Mouse (Mus musculus) lung, embryonic 15.5 days (tissue): ENCODE measurements around the gene Prkcsh. TPM values are rescaled to one million over a fixed set of nuclear protein-coding genes. Genes with fewer than 3 reads are reported as not detected.

Experiments used
- ATAC-seq: fragments of 200-750 bp; cut with Nextera tagmentation; 2 replicates; pipeline ENCODE4 v1.8.0; 2017; ENCODE audit warnings: moderate number of reproducible peaks, borderline replicate concordance; ENCODE audit not compliant: low FRiP score, low TSS enrichment; ENCODE audit errors: extremely low read depth
- H3K27ac ChIP-seq: fragments of 300-500 bp; sonication (generic); 2 replicates; pipeline ENCODE4 v1.5.1; 2015; ENCODE audit warnings: moderate library complexity, mild to moderate bottlenecking, inconsistent platforms
- H3K27me3 ChIP-seq: fragments of 300-500 bp; sonication (generic); 2 replicates; pipeline ENCODE4 v1.6.1; 2015; ENCODE audit warnings: inconsistent platforms
- H3K36me3 ChIP-seq: fragments of 300-500 bp; sonication (generic); 2 replicates; pipeline ENCODE4 v1.6.1; 2015; ENCODE audit warnings: inconsistent platforms
- H3K4me1 ChIP-seq: fragments of 300-500 bp; sonication (generic); 2 replicates; pipeline ENCODE4 v1.6.1; 2015; ENCODE audit warnings: inconsistent platforms
- H3K4me2 ChIP-seq: fragments of 300-500 bp; sonication (generic); 2 replicates; pipeline ENCODE4 v1.6.1; 2015; ENCODE audit warnings: inconsistent platforms, mild to moderate bottlenecking, moderate library complexity
- H3K4me3 ChIP-seq: fragments of 300-500 bp; sonication (generic); 2 replicates; pipeline ENCODE4 v1.5.1; 2015; ENCODE audit warnings: mild to moderate bottlenecking, inconsistent platforms
- H3K9ac ChIP-seq: fragments of 300-500 bp; sonication (generic); 2 replicates; pipeline ENCODE4 v1.6.1; 2015; ENCODE audit warnings: inconsistent platforms
- H3K9me3 ChIP-seq: fragments of 300-500 bp; sonication (generic); 2 replicates; pipeline ENCODE4 v1.6.1; 2016; ENCODE audit warnings: inconsistent platforms
- WGBS: fragments of 180-500 bp; shearing (Covaris S2); methylation state at CpG from one replicate; pipeline ENCODE4 v1.1.7; 2015; 5-methylcytosine and 5-hydroxymethylcytosine counted together
- polyA plus RNA-seq: library from polyadenylated mRNA; unstranded; fragments of >200 nt; fragmentation: Nextera tagmentation; extraction: Ambion mirVana; gene quantifications from 2 replicates; pipeline ENCODE4 v1.2.1, GENCODE M21; 2015

Gene Prkcsh
- polyA plus RNA-seq, 1 experiment from 2014 or later = 137 TPM

DNA sequence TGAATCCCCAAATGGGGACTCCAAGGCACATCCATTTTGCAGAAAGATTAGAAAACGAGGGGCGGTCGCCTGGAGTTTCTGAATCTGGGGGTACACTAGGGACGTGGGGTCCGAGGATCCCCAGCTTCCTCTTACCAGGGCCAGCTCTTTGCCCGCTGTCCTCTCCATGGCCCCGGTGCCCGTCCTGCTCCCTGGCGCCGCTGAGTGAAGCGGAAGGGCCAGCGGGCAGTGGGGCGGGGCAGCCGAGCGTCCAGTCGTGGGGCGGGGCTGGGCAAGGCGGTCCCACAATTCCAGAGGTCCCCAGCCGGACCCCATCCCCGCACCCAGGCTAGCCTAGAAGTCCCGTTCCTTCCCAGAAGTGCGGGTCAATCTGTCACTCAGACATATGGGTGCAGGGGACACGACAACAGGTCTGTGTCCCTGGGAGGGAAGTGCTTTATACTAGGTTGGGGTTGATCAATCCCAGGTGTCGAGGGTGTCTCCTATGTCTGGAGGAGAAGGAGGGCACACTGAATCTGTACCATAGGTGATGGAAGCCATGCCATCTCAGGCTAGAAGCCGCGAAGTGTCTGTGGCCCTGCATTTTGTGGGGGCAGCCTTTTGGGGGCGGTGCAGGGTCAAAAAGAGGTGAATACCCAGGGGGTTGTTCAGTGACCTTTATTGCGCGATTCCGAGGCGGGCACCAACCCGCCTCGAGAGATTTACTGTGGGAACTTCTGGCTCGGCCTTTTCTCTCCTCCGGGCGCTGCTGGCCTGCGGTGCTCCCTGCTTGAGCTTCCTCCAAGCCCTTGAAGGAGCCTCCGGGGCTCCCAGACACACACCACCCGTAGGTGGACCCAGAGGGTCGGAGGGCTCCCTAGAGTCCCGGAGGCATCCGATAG lies 13.1 kb upstream of the Prkcsh start, which contains the start of gene Rgl3:
TSS of gene Rgl3 (minus strand) at position 217 of the 881 bp plus-strand sequence.
- H3K4me3 ChIP-seq = peak within 1 kb of the TSS; percentile 51
- peak within 1 kb of the TSS; percentile 50 for H3K9ac ChIP-seq
- H3K9me3 ChIP-seq = no peaks in the 10 kb centered on the region
- ATAC-seq = peak; percentile 53; the same call in 1 of the 2 replicates
- no peaks in the 10 kb centered on the region for H3K36me3 ChIP-seq
- H3K27ac ChIP-seq = no peak within 1 kb of the TSS
- WGBS = under 1% methylated on average over 42 of the region's 42 CpGs
- peaks cover 70% of the 10 kb centered on the region for H3K27me3 ChIP-seq
- peaks cover 22% of the 10 kb centered on the region for H3K4me1 ChIP-seq
- peak within 1 kb of the TSS; percentile 92 for H3K4me2 ChIP-seq

DNA sequence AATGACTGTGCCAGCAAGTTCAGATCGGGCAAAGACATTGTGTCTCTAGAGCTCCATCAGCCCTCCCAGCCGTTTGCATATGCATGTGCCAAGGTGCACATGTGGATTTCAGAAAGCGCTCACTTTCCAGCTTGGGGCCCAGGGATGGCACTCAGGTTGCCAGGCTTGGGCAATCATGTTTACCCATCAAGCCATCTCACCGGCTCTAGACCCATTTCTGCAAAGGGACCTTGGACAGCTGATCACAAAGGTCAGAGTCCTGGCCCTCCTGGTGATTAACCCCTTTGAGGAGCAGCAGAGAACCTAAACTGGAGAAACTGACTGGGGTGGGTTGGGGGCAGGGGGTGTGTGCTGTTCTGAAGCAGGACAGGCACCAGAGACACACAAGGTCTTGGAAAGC lies 10.4 kb upstream of the Prkcsh start:
- H3K9me3 ChIP-seq = no peaks in the 10 kb centered on the region
- 63% methylated on average over 4 of the region's 4 CpGs for WGBS
- ATAC-seq = no peak
- H3K36me3 ChIP-seq = no peaks in the 10 kb centered on the region
- H3K9ac ChIP-seq = no peak overlapping the region
- peaks cover 53% of the 10 kb centered on the region for H3K27me3 ChIP-seq
- peaks cover 22% of the 10 kb centered on the region for H3K4me1 ChIP-seq
- H3K27ac ChIP-seq = no peak overlapping the region
- H3K4me3 ChIP-seq = no peak overlapping the region
- no peak overlapping the region for H3K4me2 ChIP-seq

- Histone ChIP-seq H3K27ac (no peak overlapping the region), H3K4me1 (no peaks in the 10 kb centered on the region), H3K27me3 (peaks cover 12% of the 10 kb centered on the region), H3K9me3 (no peaks in the 10 kb centered on the region), H3K9ac (no peak overlapping the region), H3K36me3 (no peaks in the 10 kb centered on the region), H3K4me3 (no peak overlapping the region), H3K4me2 (no peak overlapping the region)
- 75% methylated on average over 3 of the region's 3 CpGs for WGBS
- ATAC-seq = no peak
These were observed 6.3 kb upstream of the Prkcsh start for GRCm38 (mm10) chr9:21996178-21996867.

GRCm38 (mm10) chr9:22000296-22000695 lies 2.3 kb upstream of the Prkcsh start:
- Histone ChIP-seq H3K9me3 (no peaks in the 10 kb centered on the region), H3K27ac (no peak overlapping the region), H3K4me1 (peaks cover 25% of the 10 kb centered on the region), H3K4me2 (no peak overlapping the region), H3K36me3 (peaks cover 14% of the 10 kb centered on the region), H3K27me3 (no peaks in the 10 kb centered on the region), H3K9ac (no peak overlapping the region), H3K4me3 (no peak overlapping the region)
- 86% methylated on average over 6 of the region's 6 CpGs for WGBS
- ATAC-seq = no peak

DNA sequence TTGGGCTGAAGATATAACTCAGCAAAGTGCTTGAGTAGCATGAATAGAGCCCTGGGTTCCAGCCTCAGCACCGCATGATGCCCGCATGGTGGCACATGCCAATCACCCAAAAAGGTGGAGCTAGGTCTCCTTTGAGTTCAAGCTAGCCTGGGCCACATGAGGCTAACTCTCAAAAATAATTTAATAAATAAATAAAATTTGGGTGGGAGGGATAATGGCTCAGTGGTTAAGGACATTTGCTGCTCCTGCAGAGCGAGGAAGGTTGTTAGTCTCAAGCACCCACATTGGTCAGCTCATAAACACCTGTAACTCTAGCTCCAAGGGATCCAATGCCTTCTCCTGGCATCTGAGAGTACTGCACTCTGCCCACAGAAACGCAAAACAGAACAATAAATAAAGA lies 973 bp upstream of the Prkcsh start:
- H3K36me3 ChIP-seq = peaks cover 27% of the 10 kb centered on the region
- no peaks in the 10 kb centered on the region for H3K9me3 ChIP-seq
- ATAC-seq = no peak
- H3K4me2 ChIP-seq = peak overlapping the region; percentile 50; the same call in 1 of the 2 replicates
- H3K27me3 ChIP-seq = no peaks in the 10 kb centered on the region
- WGBS = 80% methylated on average over 4 of the region's 4 CpGs
- no peak overlapping the region for H3K4me3 ChIP-seq
- H3K4me1 ChIP-seq = peaks cover 31% of the 10 kb centered on the region
- H3K9ac ChIP-seq = no peak overlapping the region
- no peak overlapping the region for H3K27ac ChIP-seq

DNA sequence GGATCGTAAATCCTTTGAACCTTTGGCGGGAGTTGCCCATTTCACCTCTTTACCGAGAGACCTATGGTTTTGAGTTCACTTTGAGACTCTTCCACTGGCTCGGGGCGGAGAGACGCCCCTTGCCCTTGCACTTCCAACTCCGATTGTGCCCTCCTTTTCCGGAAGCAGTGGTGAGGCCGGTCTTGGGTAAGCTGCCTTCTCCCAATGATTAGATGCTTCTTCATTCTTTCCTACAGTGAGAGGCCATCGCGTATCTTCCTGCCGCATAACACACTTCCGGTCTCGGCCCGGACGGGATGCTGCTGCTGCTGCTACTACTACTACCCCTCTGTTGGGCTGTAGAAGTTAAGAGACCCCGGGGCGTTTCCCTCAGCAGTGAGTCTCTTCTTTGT lies 553 bp downstream of the Prkcsh start:
- H3K9ac ChIP-seq = peak overlapping the region; percentile 52
- ATAC-seq = no peak
- H3K36me3 ChIP-seq = peaks cover 43% of the 10 kb centered on the region
- 2% methylated on average over 18 of the region's 18 CpGs for WGBS
- no peaks in the 10 kb centered on the region for H3K27me3 ChIP-seq
- peaks cover 31% of the 10 kb centered on the region for H3K4me1 ChIP-seq
- peak overlapping the region; percentile 87 for H3K4me2 ChIP-seq
- no peaks in the 10 kb centered on the region for H3K9me3 ChIP-seq
- peak overlapping the region; percentile 64 for H3K4me3 ChIP-seq
- peak overlapping the region; percentile 39 for H3K27ac ChIP-seq

DNA sequence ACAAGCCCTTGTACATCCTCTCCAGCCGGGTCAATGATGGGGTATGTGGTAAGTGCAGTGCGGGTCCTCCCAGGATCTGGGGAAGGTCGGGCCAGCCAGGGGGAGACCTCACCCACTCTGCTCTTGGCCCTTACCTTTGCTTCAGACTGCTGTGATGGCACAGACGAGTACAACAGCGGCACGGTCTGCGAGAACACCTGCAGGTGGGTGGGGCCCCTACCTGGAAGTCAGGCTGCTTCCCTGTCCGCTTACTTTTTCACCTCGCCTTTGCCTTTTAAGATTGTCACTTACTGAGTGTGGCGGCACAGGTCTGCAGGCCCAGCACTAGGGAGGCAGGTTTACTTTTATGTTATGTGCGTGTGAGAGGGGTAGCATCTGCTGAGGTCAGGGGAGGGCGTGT lies 1.9 kb downstream of the Prkcsh start:
- 91% methylated on average over 12 of the region's 12 CpGs for WGBS
- Histone ChIP-seq H3K27ac (no peak overlapping the region), H3K4me2 (no peak overlapping the region), H3K9ac (no peak overlapping the region), H3K27me3 (no peaks in the 10 kb centered on the region), H3K4me1 (peaks cover 31% of the 10 kb centered on the region), H3K9me3 (no peaks in the 10 kb centered on the region), H3K36me3 (peaks cover 56% of the 10 kb centered on the region), H3K4me3 (no peak overlapping the region)
- no peak for ATAC-seq

DNA sequence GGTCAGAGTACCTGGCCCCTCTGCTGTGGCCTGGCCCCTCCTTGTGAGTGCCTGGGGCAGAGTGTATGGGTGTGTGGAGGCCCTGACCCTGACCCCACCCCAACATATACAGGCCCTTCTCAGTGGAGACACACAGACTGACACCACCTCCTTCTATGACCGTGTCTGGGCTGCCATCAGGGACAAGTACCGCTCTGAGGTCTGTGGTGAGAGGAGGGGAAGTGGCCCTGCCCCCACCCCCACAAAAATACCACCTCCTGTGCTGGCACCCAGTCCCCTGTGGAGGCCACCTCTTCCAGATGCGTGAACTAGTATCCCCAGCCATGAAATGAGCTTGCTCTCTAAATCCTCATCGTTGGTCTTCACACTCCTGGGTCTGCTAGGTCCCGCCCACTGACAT lies 8.4 kb downstream of the Prkcsh start:
- no peak for ATAC-seq
- H3K9me3 ChIP-seq = no peaks in the 10 kb centered on the region
- 87% methylated on average over 5 of the region's 5 CpGs for WGBS

GRCm38 (mm10) chr9:22012731-22013130 lies 10.1 kb downstream of the Prkcsh start:
- Histone ChIP-seq H3K4me2 (no peak overlapping the region), H3K4me3 (no peak overlapping the region), H3K27ac (no peak overlapping the region), H3K27me3 (no peaks in the 10 kb centered on the region), H3K9ac (no peak overlapping the region), H3K36me3 (peaks cover 69% of the 10 kb centered on the region), H3K9me3 (no peaks in the 10 kb centered on the region), H3K4me1 (no peaks in the 10 kb centered on the region)
- 91% methylated on average over 13 of the region's 13 CpGs for WGBS
- ATAC-seq = no peak

More for the DNA sequence above, 8.4 kb downstream of the Prkcsh start:
- H3K9ac ChIP-seq = no peak overlapping the region
- no peak overlapping the region for H3K4me2 ChIP-seq
- H3K27ac ChIP-seq = no peak overlapping the region
- H3K4me1 ChIP-seq = 0 out of 2 replicates have a peak, but pooled peaks cover 1% of the 10 kb centered on the region
- H3K36me3 ChIP-seq = peaks cover 85% of the 10 kb centered on the region
- no peak overlapping the region for H3K4me3 ChIP-seq
- H3K27me3 ChIP-seq = no peaks in the 10 kb centered on the region

GRCm38 (mm10) chr9:22016245-22016644 lies 13.6 kb downstream of the Prkcsh start:
- Histone ChIP-seq H3K9ac (no peak overlapping the region), H3K9me3 (no peaks in the 10 kb centered on the region), H3K4me3 (no peak overlapping the region), H3K27ac (no peak overlapping the region), H3K4me2 (no peak overlapping the region), H3K4me1 (no peaks in the 10 kb centered on the region), H3K36me3 (peaks cover 34% of the 10 kb centered on the region), H3K27me3 (no peaks in the 10 kb centered on the region)
- 65% methylated on average over 10 of the region's 10 CpGs for WGBS
- ATAC-seq = no peak

DNA sequence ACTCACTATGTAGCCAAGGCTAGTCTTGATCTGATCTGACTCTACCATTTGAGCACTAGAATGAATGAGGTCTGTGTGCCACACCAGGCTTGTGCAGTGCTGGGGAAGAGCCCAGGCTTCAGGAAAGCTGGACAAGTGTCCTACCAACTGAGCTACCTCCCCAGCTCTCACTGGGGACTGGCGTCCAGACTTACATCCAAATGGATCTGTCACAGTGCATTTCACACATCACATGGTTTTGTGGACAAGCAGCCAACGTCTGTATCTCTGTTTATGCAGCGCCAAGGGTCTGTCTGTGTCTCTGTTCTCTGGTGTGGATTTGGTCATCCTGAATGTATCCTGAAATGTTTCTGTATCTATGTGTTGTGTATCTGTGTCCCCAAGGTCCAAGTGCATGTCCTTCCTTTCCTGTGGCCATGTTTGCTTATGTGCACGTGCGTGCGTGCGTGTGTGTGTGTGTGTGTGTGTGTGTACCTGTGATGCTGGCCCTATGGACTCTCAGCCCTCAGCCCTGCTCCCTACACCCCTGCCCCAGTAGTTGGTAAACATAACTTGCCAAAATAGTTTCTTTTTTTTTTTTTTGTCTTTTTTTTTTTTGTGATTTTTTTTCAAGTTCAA lies 14.7 kb downstream of the Prkcsh start:
- no peak overlapping the region for H3K4me2 ChIP-seq
- no peak overlapping the region for H3K4me3 ChIP-seq
- ATAC-seq = no peak
- H3K36me3 ChIP-seq = peaks cover 24% of the 10 kb centered on the region
- H3K27me3 ChIP-seq = no peaks in the 10 kb centered on the region
- H3K27ac ChIP-seq = no peak overlapping the region
- H3K4me1 ChIP-seq = no peaks in the 10 kb centered on the region
- H3K9ac ChIP-seq = no peak overlapping the region
- 64% methylated on average over 7 of the region's 7 CpGs for WGBS
- H3K9me3 ChIP-seq = no peaks in the 10 kb centered on the region
